Mouse (Mus musculus) heart, embryonic 12.5 days (tissue): ENCODE data around the gene 9330161L09Rik. TPM values are rescaled to one million over a fixed set of nuclear protein-coding genes. Genes with fewer than 3 reads are reported as not detected.
A peak's percentile ranks its signal among the peaks of the same experiment; 100 is the strongest.

Experiments used
- ATAC-seq: fragments of 200-750 bp; cut with Nextera tagmentation; 2 replicates; pipeline ENCODE4 v1.8.0; 2017; ENCODE audit warnings: moderate TSS enrichment, moderate library complexity; ENCODE audit not compliant: insufficient number of reproducible peaks, low FRiP score
- H3K27ac ChIP-seq: fragments of 300-500 bp; sonication (generic); 2 replicates; pipeline ENCODE4 v1.5.1; 2016; ENCODE audit warnings: mild to moderate bottlenecking, moderate library complexity; ENCODE audit not compliant: poor library complexity, severe bottlenecking
- H3K27me3 ChIP-seq: fragments of 300-500 bp; sonication (generic); replicated peaks from 2 replicates; pipeline ENCODE4 v1.6.1; 2016; ENCODE audit warnings: mild to moderate bottlenecking, moderate library complexity
- H3K36me3 ChIP-seq: fragments of 300-500 bp; sonication (generic); 2 replicates; pipeline ENCODE4 v1.6.1; 2016; ENCODE audit warnings: mild to moderate bottlenecking, moderate library complexity
- H3K4me1 ChIP-seq: fragments of 300-500 bp; sonication (generic); replicated peaks from 2 replicates; pipeline ENCODE4 v1.6.1; 2016; ENCODE audit warnings: mild to moderate bottlenecking
- H3K4me2 ChIP-seq: fragments of 300-500 bp; sonication (generic); 2 replicates; pipeline ENCODE4 v1.6.1; 2016; ENCODE audit warnings: mild to moderate bottlenecking, moderate library complexity
- H3K4me3 ChIP-seq: fragments of 300-500 bp; sonication (generic); 2 replicates; pipeline ENCODE4 v1.5.1; 2016; ENCODE audit warnings: mild to moderate bottlenecking
- H3K9ac ChIP-seq: fragments of 300-500 bp; sonication (generic); 2 replicates; pipeline ENCODE4 v1.6.1; 2016; ENCODE audit warnings: mild to moderate bottlenecking, moderate library complexity
- H3K9me3 ChIP-seq: fragments of 300-500 bp; sonication (generic); replicated peaks from 2 replicates; pipeline ENCODE4 v1.6.1; 2016; ENCODE audit warnings: mild to moderate bottlenecking, moderate library complexity
- WGBS: fragments of 180-500 bp; shearing (Covaris S2); methylation state at CpG from one replicate; pipeline ENCODE4 v1.1.7; 2016; 5-methylcytosine and 5-hydroxymethylcytosine counted together
- polyA plus RNA-seq: library from polyadenylated mRNA; unstranded; fragments of >200 nt; fragmentation: Nextera tagmentation; extraction: Ambion mirVana; gene quantifications from 2 replicates; pipeline ENCODE4 v1.2.1, GENCODE M21; 2016

Gene 9330161L09Rik
- polyA plus RNA-seq, 1 experiment from 2014 or later = 0.46 TPM

- WGBS = 88% methylated on average over 7 of the region's 7 CpGs
- ATAC-seq = no peak
Observed at GRCm38 (mm10) chr12:103426710-103427109, 19.1 kb upstream of the 9330161L09Rik start.

GRCm38 (mm10) chr12:103425729-103426470 lies 18.3 kb upstream of the 9330161L09Rik start, which contains the start of gene Ddx24:
Ddx24 (minus strand) TSS chr12:103425830.
- peaks cover 16% of the 10 kb centered on the region for H3K36me3 ChIP-seq
- ATAC-seq = peak; percentile 100
- peak within 1 kb of the TSS; percentile 96 for H3K4me3 ChIP-seq
- peak within 1 kb of the TSS; percentile 98 for H3K9ac ChIP-seq
- no peaks in the 10 kb centered on the region; the same call in 1 of the 2 replicates for H3K9me3 ChIP-seq
- 1% methylated on average over 33 of the region's 33 CpGs for WGBS
- H3K4me1 ChIP-seq = peaks cover 25% of the 10 kb centered on the region
- peak within 1 kb of the TSS; percentile 28; the same call in 1 of the 2 replicates for H3K27ac ChIP-seq
- H3K27me3 ChIP-seq = no peaks in the 10 kb centered on the region
- H3K4me2 ChIP-seq = peak within 1 kb of the TSS; percentile 99

More at GRCm38 (mm10) chr12:103426710-103427109, 19.1 kb upstream of the 9330161L09Rik start:
- H3K9me3 ChIP-seq = no peaks in the 10 kb centered on the region; the same call in 1 of the 2 replicates
- no peaks in the 10 kb centered on the region for H3K27me3 ChIP-seq
- no peak overlapping the region for H3K9ac ChIP-seq
- no peak overlapping the region for H3K4me3 ChIP-seq
- H3K36me3 ChIP-seq = peaks cover 15% of the 10 kb centered on the region
- H3K4me2 ChIP-seq = no peak overlapping the region
- peaks cover 23% of the 10 kb centered on the region for H3K4me1 ChIP-seq
- no peak overlapping the region for H3K27ac ChIP-seq

- peak; percentile 10; the same call in 1 of the 2 replicates for ATAC-seq
- Histone ChIP-seq H3K4me1 (peaks cover 25% of the 10 kb centered on the region), H3K9me3 (no peaks in the 10 kb centered on the region; the same call in 1 of the 2 replicates), H3K27ac (peak overlapping the region; percentile 28; the same call in 1 of the 2 replicates), H3K27me3 (no peaks in the 10 kb centered on the region), H3K36me3 (peaks cover 16% of the 10 kb centered on the region), H3K4me2 (peak overlapping the region; percentile 99), H3K4me3 (peak overlapping the region; percentile 96), H3K9ac (peak overlapping the region; percentile 98)
- whole genome bisulfite sequencing = 8% methylated on average over 33 of the region's 33 CpGs
Observed at GRCm38 (mm10) chr12:103425016-103425728, 17.6 kb upstream of the 9330161L09Rik start.

- Histone ChIP-seq H3K9me3 (no peaks in the 10 kb centered on the region), H3K4me2 (no peak overlapping the region), H3K4me1 (no peaks in the 10 kb centered on the region), H3K27me3 (no peaks in the 10 kb centered on the region), H3K27ac (no peak overlapping the region), H3K4me3 (no peak overlapping the region), H3K9ac (no peak overlapping the region), H3K36me3 (peaks cover 97% of the 10 kb centered on the region)
- ATAC-seq = no peak
- 92% methylated on average over 10 of the region's 10 CpGs for WGBS
Observed at GRCm38 (mm10) chr12:103408144-103408543, 524 bp upstream of the 9330161L09Rik start.

- Histone ChIP-seq H3K27ac (no peak overlapping the region), H3K4me2 (no peak overlapping the region), H3K4me1 (no peaks in the 10 kb centered on the region), H3K27me3 (no peaks in the 10 kb centered on the region), H3K9me3 (no peaks in the 10 kb centered on the region), H3K4me3 (no peak overlapping the region), H3K9ac (no peak overlapping the region), H3K36me3 (peaks cover 76% of the 10 kb centered on the region)
- ATAC-seq = no peak
- WGBS = 87% methylated on average over 18 of the region's 18 CpGs
Observed at GRCm38 (mm10) chr12:103404131-103404530, 3.5 kb downstream of the 9330161L09Rik start.

- peaks cover 12% of the 10 kb centered on the region for H3K36me3 ChIP-seq
- no peak for ATAC-seq
- no peak overlapping the region for H3K4me3 ChIP-seq
- H3K9me3 ChIP-seq = no peaks in the 10 kb centered on the region
- no peak overlapping the region for H3K9ac ChIP-seq
- H3K4me2 ChIP-seq = no peak overlapping the region
- no peaks in the 10 kb centered on the region for H3K27me3 ChIP-seq
- no peak overlapping the region for H3K27ac ChIP-seq
- 66% methylated on average over 7 of the region's 7 CpGs for WGBS
- H3K4me1 ChIP-seq = peaks cover 52% of the 10 kb centered on the region
Observed at GRCm38 (mm10) chr12:103396751-103397150, 10.9 kb downstream of the 9330161L09Rik start.

GRCm38 (mm10) chr12:103395486-103396275 lies 11.9 kb downstream of the 9330161L09Rik start:
- no peaks in the 10 kb centered on the region for H3K9me3 ChIP-seq
- H3K36me3 ChIP-seq = peaks cover 4% of the 10 kb centered on the region
- H3K27ac ChIP-seq = no peak overlapping the region
- H3K4me3 ChIP-seq = no peak overlapping the region
- no peaks in the 10 kb centered on the region for H3K27me3 ChIP-seq
- peaks cover 62% of the 10 kb centered on the region for H3K4me1 ChIP-seq
- WGBS = 72% methylated on average over 12 of the region's 12 CpGs
- ATAC-seq = no peak
- 0 out of 2 replicates have a peak overlapping the region, but pooled peaks have one; percentile 0 for H3K9ac ChIP-seq
- H3K4me2 ChIP-seq = no peak overlapping the region

GRCm38 (mm10) chr12:103393528-103393927 lies 14.1 kb downstream of the 9330161L09Rik start:
- peak overlapping the region; percentile 46; the same call in 1 of the 2 replicates for H3K9ac ChIP-seq

GRCm38 (mm10) chr12:103391098-103391497 lies 16.5 kb downstream of the 9330161L09Rik start:
- peak overlapping the region; percentile 32; the same call in 1 of the 2 replicates for H3K9ac ChIP-seq

More at GRCm38 (mm10) chr12:103393528-103393927, 14.1 kb downstream of the 9330161L09Rik start:
- 26% methylated on average over 6 of the region's 6 CpGs for WGBS
- Histone ChIP-seq H3K27ac (peak overlapping the region; percentile 54; the same call in 1 of the 2 replicates), H3K4me1 (peaks cover 78% of the 10 kb centered on the region), H3K36me3 (no peaks in the 10 kb centered on the region), H3K4me2 (peak overlapping the region; percentile 12; the same call in 1 of the 2 replicates), H3K9me3 (no peaks in the 10 kb centered on the region), H3K4me3 (no peak overlapping the region), H3K27me3 (no peaks in the 10 kb centered on the region)
- peak; percentile 81 for ATAC-seq

GRCm38 (mm10) chr12:103389982-103390381 lies 17.6 kb downstream of the 9330161L09Rik start:
- peak overlapping the region; percentile 2; the same call in 1 of the 2 replicates for H3K9ac ChIP-seq
- H3K4me3 ChIP-seq = peak overlapping the region; percentile 77
- H3K36me3 ChIP-seq = no peaks in the 10 kb centered on the region
- no peak for ATAC-seq
- H3K4me2 ChIP-seq = peak overlapping the region; percentile 82
- 59% methylated on average over 3 of the region's 4 CpGs for WGBS
- H3K27me3 ChIP-seq = no peaks in the 10 kb centered on the region
- no peaks in the 10 kb centered on the region for H3K9me3 ChIP-seq
- peaks cover 51% of the 10 kb centered on the region for H3K4me1 ChIP-seq
- H3K27ac ChIP-seq = no peak overlapping the region

More at GRCm38 (mm10) chr12:103391098-103391497, 16.5 kb downstream of the 9330161L09Rik start:
- Histone ChIP-seq H3K36me3 (no peaks in the 10 kb centered on the region), H3K9me3 (no peaks in the 10 kb centered on the region), H3K4me1 (peaks cover 61% of the 10 kb centered on the region), H3K27me3 (no peaks in the 10 kb centered on the region), H3K4me3 (no peak overlapping the region), H3K27ac (peak overlapping the region; percentile 53; the same call in 1 of the 2 replicates), H3K4me2 (peak overlapping the region; percentile 82)
- WGBS = 59% methylated on average over 7 of the region's 7 CpGs
- ATAC-seq = no peak
